Mouse (Mus musculus) skeletal muscle tissue, adult 2 months (tissue): Measurements from ENCODE around the gene Tnfsf13.
A peak's percentile ranks its signal among the peaks of the same experiment; 100 is the strongest.
"Not testable (repeated sequence)": the region's sequence is repeated elsewhere in the genome, so short reads cannot be mapped to it uniquely, and the experiment has no call there.

Experiments used
- DNase-seq: peaks from one replicate; pipeline ENCODE4 v3.0.0-alpha.2; 2012; ENCODE audit warnings: low read depth, low spot score

Gene Tnfsf13

DNA sequence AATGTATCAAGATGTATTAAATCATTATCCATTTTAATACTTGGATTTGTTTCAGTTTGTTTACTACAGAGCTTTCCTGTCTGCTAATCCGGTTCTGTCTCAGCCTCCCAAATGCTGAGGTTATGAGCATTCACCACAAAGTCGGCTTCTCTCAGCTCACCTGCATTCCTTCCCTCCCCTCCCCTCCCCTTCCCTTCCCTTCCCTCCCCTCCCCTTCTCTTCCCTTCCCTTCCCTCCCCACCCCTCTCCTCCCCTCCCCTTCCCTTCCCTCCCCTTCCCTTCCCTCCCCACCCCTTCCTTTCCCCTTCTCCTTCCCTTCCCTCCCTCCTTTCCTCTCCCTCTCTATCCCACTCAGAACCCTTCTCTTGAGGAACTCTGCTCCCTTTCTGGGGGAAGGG lies 19.0 kb upstream of the Tnfsf13 start:
- DNase-seq = no peak

- DNase-seq = no peak
These were observed 18.4 kb upstream of the Tnfsf13 start for GRCm38 (mm10) chr11:69703814-69704612.

GRCm38 (mm10) chr11:69703381-69703780 lies 17.8 kb upstream of the Tnfsf13 start:
- DNase-seq = not testable (repeated sequence)

DNA sequence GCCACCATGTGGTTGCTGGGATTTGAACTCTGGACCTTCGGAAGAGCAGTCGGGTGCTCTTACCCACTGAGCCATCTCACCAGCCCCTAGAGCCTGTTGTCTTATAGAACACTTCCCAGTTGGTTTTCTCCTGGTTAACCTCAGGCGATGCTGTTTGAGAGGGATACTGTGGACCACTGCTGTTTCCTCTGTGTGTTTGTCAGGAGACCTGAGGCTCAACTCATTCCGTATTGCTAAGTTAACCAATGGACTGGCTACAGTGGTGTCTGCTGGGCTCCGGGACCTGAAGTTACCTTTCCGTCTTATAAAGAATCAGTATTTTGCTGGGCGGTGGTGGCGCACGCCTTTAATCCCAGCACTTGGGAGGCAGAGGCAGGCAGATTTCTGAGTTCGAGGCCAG lies 17.3 kb upstream of the Tnfsf13 start:
- DNase-seq = not testable (repeated sequence)

DNA sequence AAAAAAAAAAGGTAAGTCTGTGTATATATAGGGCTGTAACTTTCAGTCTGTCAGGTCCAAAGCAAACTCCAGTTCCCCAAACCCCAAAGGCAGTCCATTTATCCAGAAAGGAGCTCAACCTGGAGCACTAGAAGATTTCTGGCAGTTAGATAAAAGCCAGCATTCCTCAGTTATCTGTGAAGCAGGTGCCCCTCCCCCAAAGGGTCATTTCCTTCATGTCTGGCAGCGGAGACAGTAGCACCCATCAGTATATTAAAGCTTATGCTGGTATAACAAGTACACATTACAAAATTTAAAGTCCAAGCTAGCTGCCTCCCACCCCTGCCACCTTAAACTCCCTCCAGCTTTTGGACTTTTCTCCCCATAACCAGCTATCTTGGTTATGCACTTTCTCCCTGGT lies 14.0 kb upstream of the Tnfsf13 start:
- no peak for DNase-seq

GRCm38 (mm10) chr11:69698574-69698973 lies 13.0 kb upstream of the Tnfsf13 start:
- no peak for DNase-seq

GRCm38 (mm10) chr11:69697396-69697795 lies 11.8 kb upstream of the Tnfsf13 start:
- DNase-seq = no peak

DNA sequence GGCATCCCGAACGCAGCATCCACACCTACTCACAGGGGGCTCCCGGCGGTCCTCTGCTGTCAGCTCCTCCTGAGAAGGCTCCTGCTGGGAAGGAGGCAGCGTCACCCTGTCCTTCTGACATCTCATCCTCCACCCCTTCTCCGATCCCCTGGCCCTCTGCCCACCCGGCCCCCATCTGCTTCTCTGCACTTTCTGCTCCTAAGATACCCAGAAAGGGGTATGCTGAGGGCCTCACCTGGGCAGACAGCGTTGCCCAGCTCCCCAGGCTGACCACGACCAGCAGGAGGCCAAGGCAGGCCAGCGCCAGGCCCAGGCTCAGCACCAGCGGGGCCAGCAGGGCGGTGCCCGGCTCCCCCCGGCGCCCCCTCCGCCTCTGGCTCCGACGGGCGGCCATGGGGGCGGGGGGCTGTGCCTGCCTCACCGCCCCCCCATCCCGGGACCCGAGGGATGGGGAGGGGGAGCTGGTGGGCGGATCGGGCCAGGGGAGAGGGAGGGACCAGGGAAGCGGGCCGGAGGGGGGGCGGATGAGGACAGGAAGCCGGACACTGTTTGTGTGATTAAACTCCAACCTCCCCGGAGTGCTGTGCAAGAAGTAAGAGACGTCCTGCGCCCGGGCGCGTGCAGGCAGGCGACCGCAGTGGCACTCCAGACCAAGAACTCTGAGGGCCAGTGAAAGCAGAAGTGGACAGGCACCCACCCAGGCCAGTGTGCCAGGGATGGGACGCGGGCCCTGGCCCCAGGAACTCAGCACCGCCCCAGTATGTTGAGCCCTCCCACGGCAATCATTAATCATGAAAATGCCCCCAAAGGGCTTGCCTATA lies 10.0 kb upstream of the Tnfsf13 start, which contains the start of the genes Tnfsf12 and Tnfsfm13:
Gene Tnfsf12 (minus strand): TSS at position 489 of the 821 bp plus-strand sequence.
Gene Tnfsfm13 (minus strand): TSS at position 738 of the 821 bp plus-strand sequence.
- DNase-seq = peak; percentile 69

- DNase-seq = no peak
These were observed 9.4 kb upstream of the Tnfsf13 start for GRCm38 (mm10) chr11:69695046-69695360.

GRCm38 (mm10) chr11:69693421-69693965 lies 7.9 kb upstream of the Tnfsf13 start:
- DNase-seq = no peak

- no peak for DNase-seq
These were observed 7.3 kb upstream of the Tnfsf13 start for GRCm38 (mm10) chr11:69692863-69693262.

DNA sequence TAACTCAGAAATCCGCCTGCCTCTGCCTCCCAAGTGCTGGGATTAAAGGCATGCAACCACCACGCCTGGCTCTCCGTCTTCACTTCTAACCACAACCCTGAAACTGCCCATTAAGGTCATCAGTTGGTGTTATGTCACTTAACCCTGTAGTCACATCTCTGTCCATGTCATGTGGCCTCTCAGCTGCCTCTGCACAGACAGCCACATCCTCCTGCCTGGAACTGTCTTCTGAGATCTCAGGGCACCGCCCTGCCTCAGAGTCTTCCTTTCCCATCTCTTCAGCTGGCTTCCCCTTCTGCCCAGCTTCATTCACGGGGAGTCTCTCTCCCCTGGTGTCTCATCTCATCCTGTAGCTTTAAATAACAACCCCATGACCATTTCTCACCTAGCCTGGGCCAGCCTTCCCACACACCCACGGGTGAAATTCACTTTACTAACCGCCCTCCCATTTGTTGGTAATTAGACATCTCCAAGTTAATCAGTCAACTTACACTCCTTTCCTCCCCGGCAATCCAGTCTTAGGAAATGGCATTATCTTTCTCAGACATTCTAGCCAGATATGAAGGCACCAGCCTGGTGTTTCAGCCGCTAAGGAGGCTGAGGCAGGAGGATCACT lies 6.7 kb upstream of the Tnfsf13 start:
- DNase-seq = no peak

DNA sequence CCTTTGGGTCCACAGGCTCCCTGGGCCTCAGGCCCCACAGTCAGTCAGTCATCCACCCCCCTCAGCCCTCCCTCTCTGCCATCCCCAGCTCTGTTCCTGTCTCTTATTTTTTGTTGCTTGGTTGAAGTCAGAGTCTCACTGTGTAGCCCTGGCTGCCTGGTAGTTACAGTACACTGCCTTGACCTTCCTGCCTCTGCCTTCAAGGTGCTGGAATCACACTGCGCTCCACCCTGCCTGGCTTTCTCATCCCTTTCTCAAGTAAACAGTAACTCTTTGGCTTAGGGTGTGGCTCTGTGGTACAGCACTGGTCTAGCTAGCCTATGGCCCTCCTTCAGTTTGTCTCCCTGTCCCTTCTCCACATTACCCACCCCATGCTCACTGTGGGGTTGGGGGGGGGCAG lies 4.3 kb upstream of the Tnfsf13 start:
- no peak for DNase-seq

DNA sequence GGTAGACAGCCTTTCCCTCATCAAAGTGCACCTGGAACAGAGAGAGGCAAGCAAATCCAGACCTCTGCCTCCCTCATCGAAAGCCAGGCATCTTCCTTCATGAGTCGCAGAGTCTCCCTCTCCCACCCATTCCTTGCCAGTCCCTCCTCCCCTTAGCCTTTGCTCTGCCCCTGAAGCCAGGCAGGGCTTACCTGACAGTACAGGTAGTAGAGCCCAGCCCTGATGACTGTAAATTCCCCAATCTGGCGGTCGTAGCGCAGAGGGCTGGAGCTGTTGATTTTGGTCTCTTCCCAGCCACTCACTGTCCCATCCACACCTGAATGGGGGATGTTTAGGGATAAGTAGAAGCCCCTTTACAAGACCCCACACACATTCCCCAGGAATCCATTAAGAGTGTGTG lies 1.5 kb upstream of the Tnfsf13 start:
- no peak for DNase-seq

DNA sequence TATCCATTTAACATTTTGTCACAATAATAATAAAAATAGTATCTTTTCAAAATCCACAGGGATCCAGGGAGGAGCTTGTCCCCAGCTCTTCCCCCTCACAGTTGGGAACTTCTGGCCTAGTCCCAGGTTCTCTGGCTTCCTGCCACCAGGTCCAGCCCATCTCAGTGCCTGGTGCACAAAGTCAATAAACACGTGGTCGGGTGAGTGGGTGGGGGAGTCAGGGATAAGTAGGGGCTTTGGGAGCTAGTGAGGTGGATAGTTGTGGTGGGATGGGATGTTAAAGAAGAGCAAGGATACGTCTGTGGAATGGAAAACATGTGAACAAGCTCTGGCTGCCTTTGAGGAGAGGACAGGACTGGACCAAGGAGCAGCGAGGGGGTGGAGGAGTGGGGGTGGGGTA lies 793 bp upstream of the Tnfsf13 start:
- DNase-seq = peak; percentile 82

DNA sequence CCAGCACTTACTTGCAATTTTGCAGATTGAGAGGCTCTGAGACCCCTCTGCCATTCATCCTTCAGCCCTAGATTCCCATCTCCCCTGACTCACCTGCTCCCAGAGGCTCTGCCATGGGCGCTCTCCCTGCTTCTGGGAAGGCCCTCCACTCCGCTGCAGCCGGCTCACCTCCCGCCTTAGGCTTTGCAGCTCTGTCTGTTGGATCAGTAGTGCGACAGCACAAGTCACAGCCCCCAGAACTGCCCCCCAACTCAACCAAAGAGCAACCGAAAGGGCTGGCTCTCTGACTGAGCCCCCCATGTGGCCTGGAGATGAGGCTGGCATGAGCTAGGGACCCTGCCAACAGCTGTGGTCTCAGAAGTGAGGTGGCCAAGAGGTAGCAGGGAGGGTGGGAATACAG lies 648 bp downstream of the Tnfsf13 start:
- no peak for DNase-seq

- DNase-seq = no peak
These were observed 1.3 kb downstream of the Tnfsf13 start for GRCm38 (mm10) chr11:69684128-69684745.

DNA sequence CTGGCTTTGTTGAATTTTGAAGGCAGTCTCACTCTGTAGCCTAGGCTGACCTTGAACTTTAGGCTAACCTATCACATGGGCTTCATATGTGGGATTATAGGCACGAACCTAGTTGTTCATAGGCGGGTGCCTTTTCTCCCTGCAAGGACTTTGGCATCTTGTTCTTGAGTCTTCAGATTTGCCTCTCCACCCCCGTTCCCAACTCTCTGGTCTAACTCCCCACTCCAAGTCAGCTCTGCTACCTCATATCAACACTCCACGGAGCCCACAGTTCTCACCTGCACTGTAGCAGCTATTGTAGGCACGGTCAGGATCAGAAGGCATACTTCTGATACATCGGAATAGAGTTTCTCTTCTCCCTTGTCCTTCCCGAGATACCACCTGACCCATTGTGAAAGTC lies 2.0 kb downstream of the Tnfsf13 start:
- DNase-seq = no peak

- peak; percentile 88 for DNase-seq
These were observed 2.6 kb downstream of the Tnfsf13 start for GRCm38 (mm10) chr11:69682840-69683533.

GRCm38 (mm10) chr11:69682209-69682839 lies 3.3 kb downstream of the Tnfsf13 start:
- DNase-seq = no peak
